Mouse (Mus musculus): ENCODE data around the gene Magi2.

Gene Magi2

GRCm38 (mm10) chr5:20598196-20598595 is 1371.4 kb downstream of the Magi2 start:
- DNase-seq (ENCODE audit: low spot score in 2 of 2): no peak

DNA sequence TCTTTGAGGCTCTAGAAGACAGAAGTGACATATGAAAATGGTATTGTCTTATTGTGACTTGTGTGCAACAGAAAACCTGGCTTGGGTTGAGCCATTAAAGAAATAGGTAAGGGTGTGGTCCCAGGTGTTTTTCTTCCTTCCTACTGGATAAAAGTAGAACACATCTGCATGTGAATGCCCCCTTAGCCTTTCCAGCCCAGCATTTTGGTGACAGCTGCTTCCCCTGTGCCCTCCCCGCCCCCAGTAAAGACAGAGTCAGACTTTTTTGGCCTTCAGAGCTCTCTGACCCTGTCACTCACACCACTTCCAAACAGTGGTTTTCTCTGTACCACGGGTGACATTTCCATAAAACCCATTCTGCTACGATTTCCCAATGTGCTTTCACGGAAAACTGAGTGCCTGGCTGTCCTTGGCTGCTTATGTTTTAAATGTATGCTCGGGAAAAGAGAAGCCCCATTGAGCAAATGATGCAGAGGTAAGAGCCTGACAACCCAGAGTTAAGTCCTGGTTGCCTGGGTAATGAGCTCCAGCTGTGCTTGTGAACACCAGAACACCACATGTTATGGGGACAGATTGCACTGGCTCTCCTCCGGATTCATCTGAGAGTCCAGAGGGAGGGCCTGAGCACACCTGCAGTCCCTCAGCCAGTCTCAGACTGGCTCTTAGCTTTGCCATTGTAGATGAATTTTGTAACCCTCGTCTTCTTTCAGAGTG is 1377.1 kb downstream of the Magi2 start:
- DNase-seq (ENCODE audit: low spot score in 2 of 2): no peak

GRCm38 (mm10) chr5:20606497-20606896 is 1379.7 kb downstream of the Magi2 start:
- no peak for DNase-seq (ENCODE audit: low spot score in 2 of 2)

GRCm38 (mm10) chr5:20607503-20607902 is 1380.7 kb downstream of the Magi2 start:
- DNase-seq (ENCODE audit: low spot score in 2 of 2): no peak

GRCm38 (mm10) chr5:20609206-20609935 is 1382.5 kb downstream of the Magi2 start:
- no peak for DNase-seq (ENCODE audit: low spot score in 2 of 2)

DNA sequence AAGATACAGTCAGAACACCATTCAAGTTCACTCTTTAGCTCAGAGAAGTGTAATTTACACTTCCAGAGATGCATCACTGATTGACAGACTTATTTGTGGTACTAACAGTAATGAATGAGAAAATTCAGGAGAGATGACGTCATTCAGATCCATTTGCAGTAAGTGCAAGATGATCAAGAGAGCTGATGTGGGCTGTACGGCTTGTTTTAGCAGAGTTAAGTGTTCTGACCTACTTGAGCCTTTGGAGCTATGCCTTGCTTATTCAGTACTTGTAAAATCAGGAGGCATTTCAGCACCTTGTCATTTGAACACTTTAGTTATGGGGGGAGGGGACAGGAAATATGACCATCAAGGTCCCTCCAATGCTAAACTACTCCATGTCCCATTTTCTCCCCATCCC is 1383.8 kb downstream of the Magi2 start:
- DNase-seq (ENCODE audit: low spot score in 2 of 2): no peak

DNA sequence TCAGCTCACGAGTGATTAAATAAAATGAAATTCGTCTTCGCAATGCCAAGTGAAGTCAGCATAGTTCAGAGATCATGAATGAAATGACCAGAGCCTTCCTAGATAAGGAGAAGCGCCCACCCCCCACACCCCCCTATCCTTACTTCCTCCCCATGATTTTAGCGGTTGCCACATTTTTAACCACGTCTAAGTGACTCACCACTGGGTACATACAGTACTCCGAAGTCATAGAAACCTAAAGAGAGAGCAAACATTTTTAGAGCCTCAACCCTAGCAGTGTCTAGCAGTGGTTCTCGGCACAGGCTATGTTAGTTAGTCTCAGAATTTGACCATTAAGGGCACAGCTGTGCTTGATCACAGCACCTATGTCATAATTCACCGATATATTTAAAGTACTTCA is 1385.8 kb downstream of the Magi2 start:
- DNase-seq (ENCODE audit: low spot score in 2 of 2): no peak

GRCm38 (mm10) chr5:20614891-20615290 is 1388.1 kb downstream of the Magi2 start:
- no peak for DNase-seq (ENCODE audit: low spot score in 2 of 2)

- no peak for DNase-seq (ENCODE audit: low spot score in 2 of 2)
These were observed 1394.0 kb downstream of the Magi2 start for GRCm38 (mm10) chr5:20620596-20621511.

GRCm38 (mm10) chr5:20622417-20622816 is 1395.6 kb downstream of the Magi2 start:
- no peak for DNase-seq (ENCODE audit: low spot score in 2 of 2)

- no peak for DNase-seq (ENCODE audit: low spot score in 2 of 2)
These were observed 1396.2 kb downstream of the Magi2 start for GRCm38 (mm10) chr5:20622837-20623573.

DNA sequence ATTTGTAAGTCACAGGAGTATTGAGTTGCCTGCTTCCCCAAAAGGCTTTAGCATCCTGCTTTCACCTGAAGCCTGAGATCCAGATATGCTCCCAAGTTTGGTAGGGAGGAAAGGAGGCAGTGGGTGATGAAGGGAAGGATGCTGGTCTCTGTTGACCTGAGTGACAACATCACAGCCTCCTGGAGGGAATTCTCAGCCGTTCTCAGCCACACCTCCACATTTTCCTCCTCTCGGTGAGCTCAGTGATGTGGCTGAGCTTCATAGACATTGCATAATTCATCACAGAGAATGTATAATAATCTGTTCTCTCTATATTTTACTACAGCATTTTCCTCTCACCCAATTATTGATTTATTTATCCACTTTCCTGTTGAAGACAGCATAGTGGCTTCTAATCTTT is 1398.3 kb downstream of the Magi2 start:
- DNase-seq (ENCODE audit: low spot score in 2 of 2): no peak

GRCm38 (mm10) chr5:20628954-20629601 is 1402.2 kb downstream of the Magi2 start:
- no peak for DNase-seq (ENCODE audit: low spot score in 2 of 2)

GRCm38 (mm10) chr5:20634046-20634769 is 1407.4 kb downstream of the Magi2 start:
- DNase-seq (ENCODE audit: low spot score in 2 of 2): no peak

- no peak for DNase-seq (ENCODE audit: low spot score in 2 of 2)
These were observed 1408.0 kb downstream of the Magi2 start for GRCm38 (mm10) chr5:20634822-20635221.

- no peak for DNase-seq (ENCODE audit: low spot score in 2 of 2)
These were observed 1410.6 kb downstream of the Magi2 start for GRCm38 (mm10) chr5:20637300-20637989.

- no peak for DNase-seq (ENCODE audit: low spot score in 2 of 2)
These were observed 1415.4 kb downstream of the Magi2 start for GRCm38 (mm10) chr5:20642196-20642595.

- DNase-seq (ENCODE audit: low spot score in 2 of 2): no peak
These were observed 1416.9 kb downstream of the Magi2 start for GRCm38 (mm10) chr5:20643741-20644140.

DNA sequence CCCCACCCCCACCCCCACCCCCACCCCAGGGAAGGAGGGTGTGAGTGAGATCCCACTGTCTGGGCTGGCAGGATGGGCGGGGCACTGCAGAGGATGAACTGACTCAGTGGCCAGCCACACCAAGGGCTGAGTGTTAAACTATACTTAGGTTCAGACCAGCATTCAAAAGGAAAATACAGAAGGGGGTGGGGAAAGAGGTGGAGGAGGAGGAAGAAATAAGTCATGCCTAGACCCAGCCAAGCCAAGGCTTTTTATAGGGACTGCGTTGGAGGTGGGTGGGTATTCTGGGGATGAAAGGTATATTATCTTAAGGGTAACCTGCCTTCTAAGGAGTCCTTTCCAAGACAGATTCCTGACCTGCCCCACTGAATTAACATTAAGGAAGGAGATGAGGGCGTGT is 1420.1 kb downstream of the Magi2 start:
- DNase-seq (ENCODE audit: low spot score in 2 of 2): no peak

Measured in natural killer cell, adult 2 months (primary cell).